Comparison of ENCODE assay signal across 18 mouse cellular contexts in genomic region chr12:64198385-64198784, GRCm38 (mm10).
DNase-seq lines count a peak whose midpoint lies in the region; ATAC-seq and TF ChIP-seq lines count a peak whose summit lies in the region.
"Had no signal": no experiment of that assay in that cellular context is flagged by ENCODE, and none has a peak within 500 bp of the region (broad histone marks: within the 10 kb centered on the region; RNA-seq: fewer than 3 reads in every experiment).

No protein-coding gene starts in this region.

- no peaks in the 10 kb centered on the region for H3K9me3 ChIP-seq in forebrain, embryonic 14.5 days (replicated peaks; ENCODE audit: control insufficient read depth, low read length)
- H3K9me3 ChIP-seq in forebrain, embryonic 11.5 days (ENCODE audit: control insufficient read depth, low read length) = no peaks in the 10 kb centered on the region
- H3K9me3 ChIP-seq in forebrain, embryonic 16.5 days (ENCODE audit: control insufficient read depth, low read length) = no peaks in the 10 kb centered on the region
- H3K9me3 ChIP-seq in stomach, postnatal 0 days (ENCODE audit: control insufficient read depth, low read length) = no peaks in the 10 kb centered on the region
- H3K9me3 ChIP-seq: embryonic facial prominence, embryonic 10.5 days; embryonic facial prominence, embryonic 12.5 days had no signal

- peak; percentile 19 for DNase-seq in forebrain, embryonic 14.5 days (ENCODE audit: low spot score)
- no peak for DNase-seq in forebrain, embryonic 11.5 days (ENCODE audit: low spot score)
- DNase-seq in brain, adult 2 months (ENCODE audit: low read depth, low spot score) = peak; percentile 9
- peak; percentile 43 for DNase-seq in brain, embryonic 14.5 days (ENCODE audit: low read depth)
- no peak for DNase-seq in spleen, postnatal 14 days (ENCODE audit: low spot score in 2 of 2)
- no peak for DNase-seq in stomach, postnatal 0 days (ENCODE audit: low spot score)
- DNase-seq in left cerebral cortex, postnatal 36 days (ENCODE audit: low spot score in 2 of 2) = no peak
- DNase-seq: adrenal gland, adult 2 months; adrenal gland, postnatal 10 days; adrenal gland, postnatal 25 days; cerebellum, adult 11-12 months; cerebellum, adult 2 months; cerebellum, adult 9-10 months; cerebellum, postnatal 10 days; cerebellum, postnatal 25 days had no signal

- no peak overlapping the region for H3K9ac ChIP-seq in forebrain, embryonic 14.5 days (ENCODE audit: low read length)
- H3K9ac ChIP-seq in forebrain, embryonic 11.5 days (ENCODE audit: low read length) = no peak overlapping the region
- H3K9ac ChIP-seq in forebrain, embryonic 16.5 days (replicated peaks; ENCODE audit: low read depth, low read length) = no peak overlapping the region
- no peak overlapping the region for H3K9ac ChIP-seq in stomach, postnatal 0 days (ENCODE audit: low read length)
- H3K9ac ChIP-seq: embryonic facial prominence, embryonic 12.5 days had no signal

- intact Hi-C loops in left cerebral cortex, postnatal 36 days (cut with DNase I) = no loop called here

- no peak overlapping the region for H3K27ac ChIP-seq in forebrain, embryonic 14.5 days (ENCODE audit: low read depth, low read length)
- H3K27ac ChIP-seq in forebrain, embryonic 11.5 days (ENCODE audit: low read depth, low read length) = no peak overlapping the region
- no peak overlapping the region for H3K27ac ChIP-seq in forebrain, embryonic 16.5 days (ENCODE audit: low read length)
- H3K27ac ChIP-seq in stomach, postnatal 0 days (replicated peaks) = no peak overlapping the region
- H3K27ac ChIP-seq: embryonic facial prominence, embryonic 10.5 days; embryonic facial prominence, embryonic 12.5 days had no signal

- peak; percentile 61; the same call in 1 of the 2 replicates for ATAC-seq in forebrain, embryonic 14.5 days
- ATAC-seq in forebrain, embryonic 11.5 days (replicated peaks; ENCODE audit: low FRiP score) = no peak
- peak; percentile 88 for ATAC-seq in forebrain, embryonic 16.5 days
- no peak for ATAC-seq in stomach, postnatal 0 days (ENCODE audit: low FRiP score, low TSS enrichment)

- no peaks in the 10 kb centered on the region for H3K27me3 ChIP-seq in forebrain, embryonic 14.5 days (replicated peaks; ENCODE audit: control insufficient read depth, insufficient read depth, low read length)
- no peaks in the 10 kb centered on the region for H3K27me3 ChIP-seq in forebrain, embryonic 11.5 days (ENCODE audit: control insufficient read depth, insufficient read depth, low read length)
- H3K27me3 ChIP-seq in forebrain, embryonic 16.5 days (replicated peaks; ENCODE audit: control insufficient read depth, insufficient read depth, low read length) = no peaks in the 10 kb centered on the region
- H3K27me3 ChIP-seq in stomach, postnatal 0 days (ENCODE audit: control insufficient read depth, insufficient read depth, low read length) = no peaks in the 10 kb centered on the region
- H3K27me3 ChIP-seq: embryonic facial prominence, embryonic 12.5 days had no signal

- TF ChIP-seq EP300 in stomach, postnatal 0 days (optimal IDR thresholded peaks at IDR 0.05) = no peak

- no peak for TF ChIP-seq CTCF in brain, embryonic 14.5 days (IDR thresholded peaks at IDR 0.05; ENCODE audit: borderline replicate concordance, extremely low read depth, insufficient read depth, insufficient read length)
- no peak for TF ChIP-seq CTCF in stomach, postnatal 0 days (IDR thresholded peaks at IDR 0.05; ENCODE audit: low read depth)

- no peak overlapping the region for H3K4me2 ChIP-seq in forebrain, embryonic 14.5 days (ENCODE audit: low read length)
- no peak overlapping the region for H3K4me2 ChIP-seq in forebrain, embryonic 11.5 days (ENCODE audit: low read depth, low read length, severe bottlenecking)
- H3K4me2 ChIP-seq in forebrain, embryonic 16.5 days (ENCODE audit: low read length) = no peak overlapping the region
- no peak overlapping the region for H3K4me2 ChIP-seq in stomach, postnatal 0 days (replicated peaks; ENCODE audit: low read depth)
- H3K4me2 ChIP-seq: embryonic facial prominence, embryonic 12.5 days had no signal

- H3K4me3 ChIP-seq in forebrain, embryonic 14.5 days (ENCODE audit: low read depth, low read length) = no peak overlapping the region
- H3K4me3 ChIP-seq in forebrain, embryonic 11.5 days (ENCODE audit: low read depth, low read length) = no peak overlapping the region
- no peak overlapping the region for H3K4me3 ChIP-seq in forebrain, embryonic 16.5 days (replicated peaks; ENCODE audit: low read length)
- no peak overlapping the region for H3K4me3 ChIP-seq in stomach, postnatal 0 days (ENCODE audit: low read depth, low read length)
- H3K4me3 ChIP-seq: embryonic facial prominence, embryonic 10.5 days; embryonic facial prominence, embryonic 12.5 days had no signal

- 64% methylated on average over 2 of the region's 2 CpGs for WGBS in forebrain, embryonic 14.5 days
- WGBS in forebrain, embryonic 11.5 days = 74% methylated on average over 2 of the region's 2 CpGs
- 51% methylated on average over 2 of the region's 2 CpGs for WGBS in forebrain, embryonic 16.5 days
- WGBS in stomach, postnatal 0 days = 46% methylated on average over 2 of the region's 2 CpGs

- H3K4me1 ChIP-seq in forebrain, embryonic 14.5 days (ENCODE audit: control insufficient read depth, insufficient read depth, low read length) = no peaks in the 10 kb centered on the region
- H3K4me1 ChIP-seq in forebrain, embryonic 11.5 days (replicated peaks; ENCODE audit: control insufficient read depth, insufficient read depth, low read length) = no peaks in the 10 kb centered on the region
- no peaks in the 10 kb centered on the region for H3K4me1 ChIP-seq in forebrain, embryonic 16.5 days (replicated peaks; ENCODE audit: control insufficient read depth, insufficient read depth, low read length)
- H3K4me1 ChIP-seq in stomach, postnatal 0 days (replicated peaks; ENCODE audit: control insufficient read depth, insufficient read depth) = no peaks in the 10 kb centered on the region
- H3K4me1 ChIP-seq: embryonic facial prominence, embryonic 10.5 days; embryonic facial prominence, embryonic 12.5 days had no signal

- H3K36me3 ChIP-seq in forebrain, embryonic 14.5 days (ENCODE audit: control insufficient read depth, insufficient read depth, low read length) = no peaks in the 10 kb centered on the region
- H3K36me3 ChIP-seq in forebrain, embryonic 11.5 days (ENCODE audit: control insufficient read depth, insufficient read depth, low read length) = no peaks in the 10 kb centered on the region
- H3K36me3 ChIP-seq in forebrain, embryonic 16.5 days (ENCODE audit: control insufficient read depth, insufficient read depth) = no peaks in the 10 kb centered on the region
- H3K36me3 ChIP-seq in stomach, postnatal 0 days (ENCODE audit: control insufficient read depth, insufficient read depth, low read length) = no peaks in the 10 kb centered on the region
- H3K36me3 ChIP-seq: embryonic facial prominence, embryonic 10.5 days; embryonic facial prominence, embryonic 12.5 days had no signal

- TF ChIP-seq POLR2A in brain, embryonic 14.5 days (IDR thresholded peaks at IDR 0.05; ENCODE audit: borderline replicate concordance, extremely low read depth, insufficient read depth, insufficient read length, poor library complexity, severe bottlenecking) = no peak

Comparison
In these comparisons a context has a peak if more than half of its experiments do, and no peak if none do; other contexts are left out.
1. ATAC-seq: peak in forebrain, embryonic 14.5 days (single experiment) and forebrain, embryonic 16.5 days (single experiment); none in forebrain, embryonic 11.5 days (single experiment) and stomach, postnatal 0 days (single experiment).
2. DNase-seq: peak in forebrain, embryonic 14.5 days (single experiment), brain, adult 2 months (single experiment) and brain, embryonic 14.5 days (single experiment); none in forebrain, embryonic 11.5 days (single experiment), spleen, postnatal 14 days (0 of 2), stomach, postnatal 0 days (single experiment) and left cerebral cortex, postnatal 36 days (0 of 2).